Mouse (Mus musculus) 416B (cell line): ENCODE measurements around the gene Adgrd1.
"Not testable (repeated sequence)": the region's sequence is repeated elsewhere in the genome, so short reads cannot be mapped to it uniquely, and the experiment has no call there.

ENCODE experiments used
- DNase-seq: peaks from one replicate; pipeline ENCODE4 v3.0.0; 2011; ENCODE audit warnings: low read depth

Gene Adgrd1

GRCm38 (mm10) chr5:129093158-129093557, 3.4 kb upstream of the Adgrd1 start:
- no peak for DNase-seq

DNA sequence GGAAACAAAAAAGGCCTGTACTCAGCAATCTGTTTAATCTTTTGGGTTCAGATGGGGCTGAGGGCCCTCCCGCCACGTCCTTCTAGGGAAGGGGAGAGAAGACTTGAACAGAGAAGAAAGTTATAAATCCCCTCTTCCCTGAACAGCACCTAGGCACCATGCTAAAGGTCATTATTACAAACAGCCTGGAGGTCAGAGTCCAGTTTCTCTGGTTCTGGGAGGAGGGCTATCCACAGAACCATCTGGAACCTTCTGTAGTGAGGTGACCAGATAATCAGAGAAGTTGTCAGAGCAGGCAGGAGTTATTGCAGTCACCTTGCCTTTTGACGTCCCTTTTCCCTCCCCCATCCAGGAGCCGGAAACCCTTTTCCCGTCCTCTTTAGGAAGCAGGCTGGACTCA, 2.3 kb upstream of the Adgrd1 start:
- DNase-seq: no peak

- DNase-seq: no peak
These were observed 7.5 kb downstream of the Adgrd1 start for GRCm38 (mm10) chr5:129104043-129104442.

DNA sequence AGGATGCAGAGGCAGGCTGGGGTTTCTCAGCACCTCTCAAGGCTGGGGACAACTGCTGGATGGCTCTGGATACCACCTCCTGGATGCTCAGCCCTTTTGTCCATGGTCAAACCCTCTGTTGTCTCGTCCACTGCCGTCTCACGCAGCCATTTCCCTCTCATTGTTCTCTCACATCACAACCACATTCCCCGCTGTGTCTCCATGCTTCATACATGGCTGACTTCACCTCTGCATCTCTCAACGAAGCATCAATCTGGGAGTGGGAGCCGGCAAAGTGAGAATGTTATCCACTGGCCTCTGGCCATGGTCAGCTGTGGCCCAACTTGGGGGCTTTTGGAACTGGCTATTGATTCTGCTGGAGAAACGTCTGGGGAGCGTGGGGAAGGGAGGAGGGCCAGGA, 15.2 kb downstream of the Adgrd1 start:
- no peak for DNase-seq

GRCm38 (mm10) chr5:129113741-129114476, 17.4 kb downstream of the Adgrd1 start:
- DNase-seq: no peak

DNA sequence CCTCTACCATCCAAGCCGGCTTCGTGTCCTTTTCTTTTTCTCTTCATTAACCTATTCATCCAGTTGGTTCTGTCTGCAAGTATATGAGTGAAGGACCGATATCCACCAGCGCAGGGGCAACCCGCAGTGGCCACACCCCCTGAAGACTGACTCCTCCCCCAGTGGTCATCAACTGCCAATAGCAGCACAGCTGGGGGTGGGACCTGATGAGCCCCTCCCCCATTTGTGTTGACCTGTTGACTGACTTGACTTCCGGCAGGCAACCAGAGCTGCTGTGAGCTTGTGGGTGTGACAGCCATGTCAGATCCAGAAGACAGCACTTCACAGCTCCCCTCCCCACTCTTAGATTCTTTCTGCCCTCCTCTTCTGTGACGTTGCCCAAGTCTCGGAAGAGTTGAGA, 19.7 kb downstream of the Adgrd1 start:
- DNase-seq: no peak

- no peak for DNase-seq
These were observed 21.1 kb downstream of the Adgrd1 start for GRCm38 (mm10) chr5:129117593-129118113.

DNA sequence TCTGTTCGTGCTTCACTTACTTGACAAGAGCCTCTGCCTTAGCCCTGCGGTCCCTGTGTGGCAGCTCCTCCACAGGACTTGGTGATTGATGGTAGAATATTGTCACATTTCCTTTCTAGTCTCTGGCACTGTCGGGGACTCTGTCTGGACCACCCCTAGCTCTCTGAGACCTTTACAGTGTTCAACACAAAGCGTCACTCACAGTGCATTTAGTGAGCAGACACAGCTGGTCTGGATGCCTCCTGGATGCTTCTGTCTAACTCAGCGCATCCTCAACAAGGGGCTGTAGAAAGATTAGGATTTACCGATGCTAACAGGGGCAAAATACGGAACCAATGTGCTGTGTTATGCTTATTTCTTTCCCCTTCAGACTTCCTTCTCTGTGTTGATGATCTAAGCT, 22.0 kb downstream of the Adgrd1 start:
- DNase-seq: no peak

- no peak for DNase-seq
These were observed 22.6 kb downstream of the Adgrd1 start for GRCm38 (mm10) chr5:129119146-129119545.

GRCm38 (mm10) chr5:129121654-129122285, 25.2 kb downstream of the Adgrd1 start:
- DNase-seq: no peak

- no peak for DNase-seq
These were observed 25.9 kb downstream of the Adgrd1 start for GRCm38 (mm10) chr5:129122491-129122890.

DNA sequence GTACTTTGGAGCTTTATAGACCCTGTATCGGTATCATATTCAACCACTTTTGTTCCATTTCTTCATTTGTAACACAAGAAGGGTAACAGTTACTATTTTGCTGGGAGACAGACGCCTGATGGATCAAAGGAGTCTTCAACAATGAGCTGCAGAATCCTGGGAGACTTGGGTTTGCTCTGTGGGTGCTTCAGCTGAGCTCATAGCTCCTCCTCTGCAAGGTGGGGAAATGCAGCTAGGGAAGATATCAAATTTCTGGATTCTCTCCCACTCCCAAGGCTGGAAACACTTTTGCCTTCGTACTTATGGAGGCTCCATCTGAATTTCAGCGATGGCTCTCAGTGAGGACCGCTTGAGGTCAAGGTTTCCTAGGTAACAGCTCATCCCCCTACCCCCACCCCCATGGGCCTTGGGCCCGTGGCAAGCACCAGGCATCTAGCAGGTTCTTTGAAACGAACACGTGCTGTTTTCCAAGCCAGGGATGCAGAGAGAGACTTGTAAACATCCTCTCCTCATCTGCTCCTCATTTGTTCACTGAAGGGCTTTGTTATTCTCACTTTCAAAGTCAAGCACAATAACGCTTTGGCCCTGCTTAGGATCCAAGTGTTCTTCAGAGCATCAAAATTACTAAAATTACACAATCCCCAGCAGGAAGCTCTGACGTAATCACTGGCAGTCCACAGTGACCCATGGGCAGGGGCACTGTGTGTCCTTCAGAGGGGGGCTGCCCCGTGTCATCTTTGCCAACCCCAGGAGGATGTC, 27.7 kb downstream of the Adgrd1 start:
- DNase-seq: peak; percentile 8

- not testable (repeated sequence) for DNase-seq
These were observed 31.8 kb downstream of the Adgrd1 start for GRCm38 (mm10) chr5:129128310-129128709.

GRCm38 (mm10) chr5:129130301-129130700, 33.8 kb downstream of the Adgrd1 start:
- DNase-seq: no peak

DNA sequence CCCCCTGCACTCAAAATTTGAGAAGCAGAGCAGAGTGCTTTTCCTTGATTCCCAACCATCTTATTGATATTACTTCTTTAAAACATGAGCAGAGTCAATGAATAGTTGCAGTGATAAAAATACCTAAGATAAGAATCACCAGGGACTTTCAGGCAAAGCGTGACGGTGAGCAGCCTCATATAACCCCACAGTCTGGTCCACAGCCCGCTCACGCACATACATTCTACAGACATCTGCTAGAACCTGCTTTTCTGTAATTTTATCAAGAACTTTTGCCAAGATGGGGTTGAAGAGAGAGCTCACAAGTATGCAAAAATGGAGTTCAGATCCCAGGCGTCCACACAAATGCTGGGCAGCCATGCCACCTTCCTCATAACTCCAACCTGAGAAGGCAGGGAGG, 40.9 kb downstream of the Adgrd1 start:
- DNase-seq: no peak

- no peak for DNase-seq
These were observed 42.0 kb downstream of the Adgrd1 start for GRCm38 (mm10) chr5:129138576-129138975.

- peak; percentile 12 for DNase-seq
These were observed 46.3 kb downstream of the Adgrd1 start for GRCm38 (mm10) chr5:129142801-129143200.

DNA sequence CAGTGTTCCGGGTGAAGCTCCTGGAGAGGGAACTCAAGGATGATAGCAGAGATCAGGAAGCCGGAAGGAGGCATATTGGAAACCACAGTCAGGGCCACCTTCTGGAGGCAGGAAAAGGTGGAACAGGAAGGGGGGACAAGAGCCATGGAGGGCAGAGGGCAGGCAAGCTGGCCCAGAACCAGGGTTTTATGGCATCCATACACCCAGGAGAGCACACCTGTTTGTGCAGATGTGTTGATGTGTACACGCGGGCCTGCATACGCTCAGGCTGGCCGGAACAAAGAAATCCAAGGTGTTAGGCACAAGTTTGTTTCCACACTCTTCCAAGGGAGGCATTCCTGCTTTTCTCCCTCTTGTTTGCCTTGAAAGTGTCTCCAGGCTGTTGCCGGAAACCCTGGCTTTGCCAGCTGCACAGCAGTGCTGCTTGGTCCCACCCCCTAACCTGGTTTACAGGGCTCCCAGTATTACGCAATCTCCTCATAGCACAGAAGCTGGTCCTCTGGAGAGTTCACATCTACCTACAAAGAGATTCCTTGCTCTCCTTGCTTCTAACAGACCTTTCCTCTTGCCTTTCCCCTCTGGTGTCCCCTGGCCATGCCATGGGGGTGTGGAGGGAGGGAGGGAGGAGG, 48.9 kb downstream of the Adgrd1 start:
- no peak for DNase-seq

GRCm38 (mm10) chr5:129146892-129147509, 50.5 kb downstream of the Adgrd1 start:
- no peak for DNase-seq

DNA sequence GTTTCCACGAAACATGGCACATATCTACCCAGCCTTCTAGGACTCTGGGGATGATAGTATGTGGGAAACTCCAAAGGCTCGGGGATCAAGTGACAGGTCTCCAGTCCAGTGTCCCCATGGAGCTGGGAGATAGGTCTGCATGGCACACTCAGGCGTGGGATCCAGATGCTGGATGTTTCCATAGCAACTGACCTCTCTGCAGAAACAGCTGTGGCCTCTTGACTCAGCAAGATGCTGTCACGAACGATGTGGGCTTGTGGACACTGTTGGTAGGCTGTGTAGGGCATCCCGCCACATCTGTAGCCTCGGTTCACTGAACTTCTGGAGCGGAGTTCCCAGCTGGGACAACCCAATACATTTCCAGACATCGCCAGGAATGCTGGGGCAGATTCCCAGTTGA, 51.9 kb downstream of the Adgrd1 start:
- DNase-seq: no peak

DNA sequence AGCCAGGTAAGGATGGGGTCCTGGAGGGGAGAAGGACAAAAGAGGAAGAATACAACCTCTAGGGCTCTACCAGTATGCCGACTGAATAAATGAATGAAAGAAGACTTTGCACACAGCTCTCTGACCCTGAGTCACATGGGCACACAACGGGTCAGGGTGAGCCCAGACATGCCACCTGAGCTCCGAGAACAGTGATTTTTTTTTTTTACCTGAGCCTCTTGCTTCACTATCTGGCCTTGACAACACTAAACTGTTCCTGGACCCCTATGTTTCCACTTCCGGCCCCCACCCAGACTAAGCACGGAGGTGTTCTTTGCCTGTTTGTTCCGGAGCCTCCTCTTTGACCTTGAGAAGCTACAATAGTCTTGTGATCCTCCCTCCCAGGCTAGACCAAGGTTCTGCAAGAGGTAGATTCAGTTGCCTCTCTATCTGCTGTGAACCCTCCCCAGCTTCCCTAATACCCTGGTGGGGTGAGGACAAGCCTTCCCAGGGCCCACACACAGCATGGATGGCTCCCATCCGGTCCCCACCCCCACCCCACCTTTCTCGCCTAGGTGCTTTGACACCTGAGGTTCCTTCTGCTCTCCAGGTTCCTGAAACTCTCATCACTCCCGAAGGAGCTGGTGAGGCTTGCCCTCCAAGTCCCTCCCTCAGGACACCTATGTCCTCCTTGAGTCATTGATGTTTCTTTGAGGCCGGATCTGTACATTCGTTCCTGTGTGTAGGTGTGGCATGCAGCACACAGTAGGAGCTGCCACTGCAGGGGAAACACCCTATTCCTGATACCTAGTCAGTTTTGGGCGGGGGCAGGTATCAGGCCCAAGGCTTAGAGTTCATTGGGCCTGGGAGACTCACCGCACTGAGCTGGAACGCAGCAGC, 58.7 kb downstream of the Adgrd1 start:
- no peak for DNase-seq
